Mouse (Mus musculus): ENCODE results near the gene Acox3.

- TF ChIP-seq CTCF (IDR thresholded peaks at IDR 0.05; ENCODE audit: extremely low read depth, insufficient read depth, low read length): no peak
- no peak for TF ChIP-seq POLR2A (IDR thresholded peaks at IDR 0.05; ENCODE audit: extremely low read depth, insufficient read depth, low read length)
These were observed 69.5 kb downstream of the Acox3 start for GRCm38 (mm10) chr5:35652319-35652718.
